Mouse (Mus musculus): Measurements from ENCODE around the gene Tmem132c. TPM values are rescaled to one million over a fixed set of nuclear protein-coding genes. Genes with fewer than 3 reads are reported as not detected.

The Tmem132c gene
- polyA plus RNA-seq, 1 experiment: 13.8 TPM

- no peaks in the 10 kb centered on the region for H3K4me1 ChIP-seq (ENCODE audit: control insufficient read depth, insufficient read depth, low read length)
- TF ChIP-seq CTCF (IDR thresholded peaks at IDR 0.05; ENCODE audit: insufficient read depth, low read length) (no peak), POLR2A (IDR thresholded peaks at IDR 0.05; ENCODE audit: borderline replicate concordance, extremely low read depth, low read depth, low read length) (no peak)
- no peak overlapping the region for H3K4me3 ChIP-seq (replicated peaks; ENCODE audit: extremely low read depth, low read depth, low read length)
- WGBS: 53% methylated on average over 12 of the region's 12 CpGs
- DNase-seq: no peak
Observed at GRCm38 (mm10) chr5:127319096-127319779, 77.6 kb downstream of the Tmem132c start.

DNA sequence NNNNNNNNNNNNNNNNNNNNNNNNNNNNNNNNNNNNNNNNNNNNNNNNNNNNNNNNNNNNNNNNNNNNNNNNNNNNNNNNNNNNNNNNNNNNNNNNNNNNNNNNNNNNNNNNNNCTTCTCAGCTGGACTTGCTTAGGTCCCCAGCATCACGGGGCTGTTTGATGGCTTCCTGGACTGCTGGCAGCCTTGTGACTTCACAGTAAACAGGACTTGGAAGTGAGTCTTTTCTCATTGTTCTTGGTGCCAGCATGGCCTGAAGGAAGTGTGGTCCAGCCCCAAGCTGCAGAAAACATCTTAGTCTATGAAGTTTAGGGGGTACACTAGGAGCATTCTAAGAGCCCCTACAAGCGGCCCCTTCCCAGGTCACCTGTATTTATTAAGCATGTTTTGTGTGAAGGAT, 83.0 kb downstream of the Tmem132c start:
- H3K4me1 ChIP-seq (ENCODE audit: control insufficient read depth, insufficient read depth, low read length): no peaks in the 10 kb centered on the region
- no peak overlapping the region for H3K4me3 ChIP-seq (replicated peaks; ENCODE audit: extremely low read depth, low read depth, low read length)
- 44% methylated on average over 2 of the region's 2 CpGs for WGBS
- no peak for TF ChIP-seq CTCF (IDR thresholded peaks at IDR 0.05; ENCODE audit: insufficient read depth, low read length)
- no peak for TF ChIP-seq POLR2A (IDR thresholded peaks at IDR 0.05; ENCODE audit: borderline replicate concordance, extremely low read depth, low read depth, low read length)
- no peak for DNase-seq

DNA sequence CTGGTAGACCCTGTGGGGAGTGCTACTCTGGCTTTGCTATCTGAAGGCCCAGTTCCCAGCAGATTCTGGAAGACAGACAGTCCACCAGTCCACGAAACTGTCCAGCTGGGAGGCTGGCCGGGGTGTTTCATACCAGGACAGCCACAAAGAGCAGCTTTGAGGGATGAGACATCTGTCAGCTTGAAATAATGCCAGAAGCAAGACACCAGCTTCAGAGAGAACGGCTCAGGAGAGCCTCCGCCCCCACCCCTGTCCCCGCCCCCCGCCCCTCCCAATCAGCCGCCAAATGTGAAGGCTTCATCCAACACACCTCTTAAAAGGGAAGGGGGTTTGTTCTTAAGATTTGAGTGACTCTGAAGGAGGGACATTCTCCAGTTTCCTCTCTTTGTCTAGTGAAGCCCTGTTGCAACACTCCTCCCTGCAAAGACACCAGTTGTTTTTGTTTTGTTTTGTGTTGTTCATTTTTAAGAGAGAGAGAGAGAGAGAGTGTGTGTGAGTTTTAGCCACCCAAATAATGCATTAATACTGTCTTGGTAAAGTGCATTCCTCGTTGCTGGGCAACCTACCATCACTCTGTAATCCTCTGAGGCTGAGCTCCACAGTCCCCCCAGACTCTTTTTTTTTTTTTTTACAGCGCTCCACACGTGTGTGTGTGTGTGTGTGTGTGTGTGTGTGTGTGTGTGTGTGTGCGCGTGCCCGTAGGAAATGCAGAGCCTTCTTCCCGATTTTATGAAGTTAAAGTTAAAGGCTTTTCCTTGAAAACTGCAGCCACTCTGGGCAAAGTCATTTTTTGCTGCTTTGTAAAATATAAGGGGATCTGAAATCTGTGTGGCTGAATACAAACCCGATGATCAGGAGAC, 94.7 kb downstream of the Tmem132c start:
- DNase-seq: no peak
- H3K4me3 ChIP-seq (replicated peaks; ENCODE audit: extremely low read depth, low read depth, low read length): no peak overlapping the region
- no peak for TF ChIP-seq CTCF (IDR thresholded peaks at IDR 0.05; ENCODE audit: insufficient read depth, low read length)
- TF ChIP-seq POLR2A (IDR thresholded peaks at IDR 0.05; ENCODE audit: borderline replicate concordance, extremely low read depth, low read depth, low read length): no peak
- 11% methylated on average over 15 of the region's 15 CpGs for WGBS
- H3K4me1 ChIP-seq (ENCODE audit: control insufficient read depth, insufficient read depth, low read length): no peaks in the 10 kb centered on the region

DNA sequence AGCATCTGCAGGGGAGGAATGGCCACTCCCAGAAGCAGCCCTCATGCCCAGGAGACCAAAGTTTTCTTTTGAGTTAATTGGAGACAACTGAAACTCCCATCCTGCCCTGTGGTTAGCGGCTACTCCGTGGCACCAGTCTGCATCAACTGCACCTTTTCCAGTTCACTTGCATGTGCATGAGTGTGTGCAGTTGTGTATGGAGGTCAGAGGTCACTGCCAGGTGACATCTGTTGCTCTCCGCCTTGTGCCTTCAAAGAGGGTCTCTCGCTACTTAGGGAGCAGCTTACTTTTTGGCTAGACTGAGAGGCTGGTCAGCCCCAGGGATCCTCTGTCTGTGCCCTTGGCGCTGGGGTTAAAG, 95.3 kb downstream of the Tmem132c start:
- Histone ChIP-seq H3K4me1 (ENCODE audit: control insufficient read depth, insufficient read depth, low read length) (no peaks in the 10 kb centered on the region), H3K4me3 (replicated peaks; ENCODE audit: extremely low read depth, low read depth, low read length) (no peak overlapping the region)
- WGBS: 49% methylated on average over 5 of the region's 5 CpGs
- DNase-seq: no peak
- no peak for TF ChIP-seq CTCF (IDR thresholded peaks at IDR 0.05; ENCODE audit: insufficient read depth, low read length)
- TF ChIP-seq POLR2A (IDR thresholded peaks at IDR 0.05; ENCODE audit: borderline replicate concordance, extremely low read depth, low read depth, low read length): no peak

- Histone ChIP-seq H3K4me3 (replicated peaks; ENCODE audit: extremely low read depth, low read depth, low read length) (no peak overlapping the region), H3K4me1 (ENCODE audit: control insufficient read depth, insufficient read depth, low read length) (no peaks in the 10 kb centered on the region)
- no peak for TF ChIP-seq POLR2A (IDR thresholded peaks at IDR 0.05; ENCODE audit: borderline replicate concordance, extremely low read depth, low read depth, low read length)
- no peak for TF ChIP-seq CTCF (IDR thresholded peaks at IDR 0.05; ENCODE audit: insufficient read depth, low read length)
- WGBS: 39% methylated on average over 5 of the region's 5 CpGs
- DNase-seq: no peak
Observed at GRCm38 (mm10) chr5:127339016-127339435, 97.4 kb downstream of the Tmem132c start.

GRCm38 (mm10) chr5:127341158-127341557, 99.5 kb downstream of the Tmem132c start:
- no peaks in the 10 kb centered on the region for H3K4me1 ChIP-seq (ENCODE audit: control insufficient read depth, insufficient read depth, low read length)
- no peak overlapping the region for H3K4me3 ChIP-seq (replicated peaks; ENCODE audit: extremely low read depth, low read depth, low read length)
- 23% methylated on average over 3 of the region's 3 CpGs for WGBS
- TF ChIP-seq CTCF (IDR thresholded peaks at IDR 0.05; ENCODE audit: insufficient read depth, low read length) (peak; percentile 26; the same call in 1 of the 2 replicates), POLR2A (IDR thresholded peaks at IDR 0.05; ENCODE audit: borderline replicate concordance, extremely low read depth, low read depth, low read length) (no peak)
- no peak for DNase-seq

DNA sequence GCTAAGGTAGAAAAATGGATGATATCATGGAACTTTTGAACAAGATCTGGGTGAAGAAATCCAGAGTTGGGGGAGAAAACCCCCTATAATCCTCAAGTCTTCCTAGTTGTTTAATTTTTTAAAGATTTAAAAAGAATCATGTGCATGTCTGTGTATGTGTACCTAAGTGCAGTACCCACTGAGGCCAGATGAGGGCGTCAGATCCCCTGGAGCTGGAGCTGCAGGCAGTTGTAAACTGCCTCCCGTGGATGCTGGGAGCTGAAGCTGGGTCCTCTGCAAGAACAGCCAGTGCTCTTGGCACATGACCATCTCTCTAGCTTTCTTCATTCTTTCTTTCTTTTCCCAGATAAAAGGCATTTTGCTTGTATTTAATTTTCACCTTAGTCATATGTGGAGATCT, 103.1 kb downstream of the Tmem132c start:
- no peak for DNase-seq
- Histone ChIP-seq H3K4me3 (replicated peaks; ENCODE audit: extremely low read depth, low read depth, low read length) (no peak overlapping the region), H3K4me1 (ENCODE audit: control insufficient read depth, insufficient read depth, low read length) (no peaks in the 10 kb centered on the region)
- 30% methylated on average over 2 of the region's 2 CpGs for WGBS
- TF ChIP-seq POLR2A (IDR thresholded peaks at IDR 0.05; ENCODE audit: borderline replicate concordance, extremely low read depth, low read depth, low read length) (no peak), CTCF (IDR thresholded peaks at IDR 0.05; ENCODE audit: insufficient read depth, low read length) (no peak)

DNA sequence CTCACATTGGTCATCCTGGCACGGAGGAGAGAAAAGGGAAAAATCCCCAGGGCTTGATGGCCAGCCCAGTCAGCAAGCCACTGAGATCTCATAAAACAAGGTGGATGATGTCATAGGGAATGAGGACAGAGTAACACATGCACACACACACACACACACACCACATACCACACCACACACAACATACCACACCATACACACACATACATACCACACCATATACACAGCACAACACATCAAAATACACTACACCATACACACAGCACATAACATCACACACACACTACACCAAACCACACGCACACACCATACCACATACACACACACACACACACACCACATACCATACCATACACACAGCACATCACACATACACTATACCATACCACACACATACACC, 104.8 kb downstream of the Tmem132c start:
- H3K4me3 ChIP-seq (replicated peaks; ENCODE audit: extremely low read depth, low read depth, low read length): no peak overlapping the region
- TF ChIP-seq POLR2A (IDR thresholded peaks at IDR 0.05; ENCODE audit: borderline replicate concordance, extremely low read depth, low read depth, low read length): no peak
- no peak for TF ChIP-seq CTCF (IDR thresholded peaks at IDR 0.05; ENCODE audit: insufficient read depth, low read length)
- DNase-seq: no peak
- no peaks in the 10 kb centered on the region for H3K4me1 ChIP-seq (ENCODE audit: control insufficient read depth, insufficient read depth, low read length)
- WGBS: 86% methylated on average over 2 of the region's 2 CpGs

GRCm38 (mm10) chr5:127347053-127347748, 105.6 kb downstream of the Tmem132c start:
- WGBS: 69% methylated on average over 12 of the region's 12 CpGs
- Histone ChIP-seq H3K4me1 (ENCODE audit: control insufficient read depth, insufficient read depth, low read length) (no peaks in the 10 kb centered on the region), H3K4me3 (replicated peaks; ENCODE audit: extremely low read depth, low read depth, low read length) (no peak overlapping the region)
- TF ChIP-seq POLR2A (IDR thresholded peaks at IDR 0.05; ENCODE audit: borderline replicate concordance, extremely low read depth, low read depth, low read length): no peak
- no peak for TF ChIP-seq CTCF (IDR thresholded peaks at IDR 0.05; ENCODE audit: insufficient read depth, low read length)
- no peak for DNase-seq
